16 mouse cellular contexts compared by ENCODE assay signal in the genomic region with DNA sequence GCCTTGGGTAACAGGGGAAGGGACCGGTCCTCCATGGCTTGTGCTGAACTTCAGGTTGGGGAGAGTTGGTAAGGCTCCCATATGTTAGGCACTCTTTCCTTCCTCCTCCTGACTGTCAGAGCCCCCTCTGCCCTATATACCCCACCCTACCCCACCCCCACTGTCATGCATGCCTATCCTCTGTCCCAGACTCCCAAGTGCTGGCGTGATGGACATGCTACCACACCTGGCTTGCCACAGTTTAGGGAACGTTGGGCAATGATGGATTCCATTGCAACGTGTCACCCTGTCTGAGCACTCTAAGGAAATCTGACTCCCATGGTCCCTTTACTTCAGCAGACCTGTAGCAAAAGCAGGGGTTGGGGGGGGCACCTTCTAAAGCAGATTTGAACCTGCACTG. TPM values are rescaled to one million over a fixed set of nuclear protein-coding genes. Genes with fewer than 3 reads are reported as not detected.
A peak's percentile ranks its signal among the peaks of the same experiment; 100 is the strongest.
DNase-seq lines count a peak whose midpoint lies in the region; ATAC-seq and TF ChIP-seq lines count a peak whose summit lies in the region.
"Had no signal": no experiment of that assay in that cellular context is flagged by ENCODE, and none has a peak within 500 bp of the region (broad histone marks: within the 10 kb centered on the region; RNA-seq: fewer than 3 reads in every experiment).

No protein-coding gene starts in this region.

- peak overlapping the region; percentile 22; the same call in 1 of the 2 replicates for H3K27ac ChIP-seq in liver, adult 2 months (replicated peaks; ENCODE audit: insufficient read depth, low read depth, low read length)
- H3K27ac ChIP-seq in liver, embryonic 11.5 days (ENCODE audit: low read depth, low read length), result no peak overlapping the region
- H3K27ac ChIP-seq in bone marrow, adult 2 months (ENCODE audit: control insufficient read depth, insufficient read depth, low read depth, low read length, poor library complexity), result peak overlapping the region; percentile 30; the same call in 1 of the 2 replicates
- peak overlapping the region; percentile 64 for H3K27ac ChIP-seq in intestine, postnatal 0 days (ENCODE audit: low read depth, low read length)
- H3K27ac ChIP-seq: embryonic facial prominence, embryonic 10.5 days; heart, adult 2 months; heart, embryonic 13.5 days; hindbrain, embryonic 15.5 days had no signal

- no peak for TF ChIP-seq CTCF in liver, adult 2 months (IDR thresholded peaks at IDR 0.05; ENCODE audit: low read depth, low read length)
- no peak for TF ChIP-seq CTCF in bone marrow, adult 2 months (IDR thresholded peaks at IDR 0.05; ENCODE audit: control insufficient read depth, insufficient read depth, low read length)
- TF ChIP-seq CTCF in intestine, postnatal 0 days (IDR thresholded peaks at IDR 0.05; ENCODE audit: low read depth), result no peak

- H3K4me2 ChIP-seq in liver, embryonic 11.5 days, result no peak overlapping the region
- no peak overlapping the region for H3K4me2 ChIP-seq in intestine, postnatal 0 days (replicated peaks; ENCODE audit: low read depth)
- H3K4me2 ChIP-seq: heart, embryonic 13.5 days; hindbrain, embryonic 15.5 days had no signal

- H3K9me3 ChIP-seq in liver, embryonic 11.5 days (ENCODE audit: control insufficient read depth, low read length), result no peaks in the 10 kb centered on the region
- no peaks in the 10 kb centered on the region for H3K9me3 ChIP-seq in intestine, postnatal 0 days (ENCODE audit: control insufficient read depth)
- H3K9me3 ChIP-seq: embryonic facial prominence, embryonic 10.5 days; heart, embryonic 13.5 days; hindbrain, embryonic 15.5 days had no signal

- no peaks in the 10 kb centered on the region for H3K27me3 ChIP-seq in liver, adult 2 months (ENCODE audit: control insufficient read depth, insufficient read depth, low read length)
- no peaks in the 10 kb centered on the region for H3K27me3 ChIP-seq in liver, embryonic 11.5 days (replicated peaks; ENCODE audit: control insufficient read depth, insufficient read depth, low read length)
- H3K27me3 ChIP-seq in intestine, postnatal 0 days (replicated peaks; ENCODE audit: control insufficient read depth, insufficient read depth, low read length), result no peaks in the 10 kb centered on the region
- H3K27me3 ChIP-seq: heart, embryonic 13.5 days; hindbrain, embryonic 15.5 days had no signal

- peaks cover 6% of the 10 kb centered on the region; the same call in 1 of the 2 replicates for H3K4me1 ChIP-seq in liver, adult 2 months (ENCODE audit: control insufficient read depth, insufficient read depth, low read length)
- H3K4me1 ChIP-seq in liver, embryonic 11.5 days (replicated peaks; ENCODE audit: control insufficient read depth, insufficient read depth, low read length), result peaks cover 27% of the 10 kb centered on the region
- H3K4me1 ChIP-seq in bone marrow, adult 2 months (ENCODE audit: control insufficient read depth, insufficient read depth, low read length), result peaks cover 11% of the 10 kb centered on the region
- H3K4me1 ChIP-seq in intestine, postnatal 0 days (replicated peaks; ENCODE audit: control insufficient read depth, insufficient read depth, low read length), result 0 out of 2 replicates have a peak, but pooled peaks cover 3% of the 10 kb centered on the region
- H3K4me1 ChIP-seq: hindbrain, embryonic 15.5 days had no signal

- no peak overlapping the region for H3K4me3 ChIP-seq in liver, adult 2 months (ENCODE audit: insufficient read depth, low read depth, low read length)
- no peak overlapping the region for H3K4me3 ChIP-seq in liver, embryonic 11.5 days (ENCODE audit: low read depth, low read length)
- H3K4me3 ChIP-seq in bone marrow, adult 2 months (replicated peaks; ENCODE audit: control insufficient read depth, low read depth, low read length), result no peak overlapping the region
- H3K4me3 ChIP-seq in intestine, postnatal 0 days (ENCODE audit: low read depth, low read length), result no peak overlapping the region
- H3K4me3 ChIP-seq: embryonic facial prominence, embryonic 10.5 days; heart, adult 2 months; heart, embryonic 13.5 days; hindbrain, embryonic 15.5 days had no signal

- H3K9ac ChIP-seq in liver, adult 2 months (ENCODE audit: low read depth, low read length), result no peak overlapping the region
- no peak overlapping the region for H3K9ac ChIP-seq in liver, embryonic 11.5 days (ENCODE audit: low read depth, low read length)
- H3K9ac ChIP-seq in intestine, postnatal 0 days (ENCODE audit: low read depth, low read length), result no peak overlapping the region
- H3K9ac ChIP-seq: heart, embryonic 13.5 days; hindbrain, embryonic 15.5 days had no signal

- TF ChIP-seq POLR2A in liver, adult 2 months (IDR thresholded peaks at IDR 0.05; ENCODE audit: extremely low read depth, insufficient read depth, low read length), result no peak
- no peak for TF ChIP-seq POLR2A in bone marrow, adult 2 months (IDR thresholded peaks at IDR 0.05; ENCODE audit: borderline replicate concordance, control insufficient read depth, low read depth, low read length)

- H3K36me3 ChIP-seq in liver, adult 2 months (ENCODE audit: control insufficient read depth, insufficient read depth, low read length), result no peaks in the 10 kb centered on the region
- H3K36me3 ChIP-seq in liver, embryonic 11.5 days (ENCODE audit: control insufficient read depth, insufficient read depth, low read length), result no peaks in the 10 kb centered on the region
- H3K36me3 ChIP-seq in intestine, postnatal 0 days (ENCODE audit: control insufficient read depth, insufficient read depth), result no peaks in the 10 kb centered on the region
- H3K36me3 ChIP-seq: embryonic facial prominence, embryonic 10.5 days; heart, embryonic 13.5 days; hindbrain, embryonic 15.5 days had no signal

- ATAC-seq in liver, embryonic 11.5 days (replicated peaks; ENCODE audit: low FRiP score), result no peak
- ATAC-seq in intestine, postnatal 0 days, result peak; percentile 3; the same call in 1 of the 2 replicates
- ATAC-seq: forebrain, embryonic 14.5 days had no signal

- 91% methylated on average over 4 of the region's 4 CpGs for WGBS in liver, adult 2 months
- 60% methylated on average over 4 of the region's 4 CpGs for WGBS in liver, embryonic 11.5 days
- WGBS in bone marrow, adult 2 months, result 52% methylated on average over 4 of the region's 4 CpGs
- WGBS in intestine, postnatal 0 days, result 74% methylated on average over 4 of the region's 4 CpGs

- no peak for DNase-seq in liver, adult 2 months (ENCODE audit: extremely low read depth, low read depth, low spot score)
- DNase-seq in liver, embryonic 11.5 days (ENCODE audit: low spot score), result no peak
- DNase-seq in 3T3-L1 (ENCODE audit: low read depth, low spot score), result peak; percentile 25
- no peak for DNase-seq in frontal cortex, postnatal 36 days (ENCODE audit: low spot score in 2 of 2)
- DNase-seq in urinary bladder, adult 18-20 months (ENCODE audit: low spot score in 2 of 2), result no peak
- DNase-seq: adrenal gland, adult 8-10 months; cerebellum, adult 2 months; cerebellum, postnatal 10 days; heart, adult 2 months; heart, postnatal 36 days had no signal

- H3K79me2 ChIP-seq in liver, adult 2 months (ENCODE audit: control insufficient read depth, insufficient read depth, low read length), result no peaks in the 10 kb centered on the region

RNA-seq across cellular contexts. Expression of a gene that starts 57.1 kb away (rescaled TPM):
- 156 and 189 TPM in 2 replicates for total RNA-seq in liver, adult 2 months (2014; rRNA removed)
- 21.4 and 31.5 TPM in 2 replicates for polyA plus RNA-seq in liver, adult 2 months (2012; rRNA removed)
- polyA plus RNA-seq in liver, embryonic 11.5 days (2014; fragmentation: Nextera tagmentation; extraction: Ambion mirVana), result 17.1 and 17.7 TPM in 2 replicates
- polyA plus RNA-seq in bone marrow, adult 2 months (2011; ENCODE audit: insufficient read depth, insufficient read length, low replicate concordance, missing spikeins), result 15.5 TPM in 2 replicates
- 31.5 and 35.9 TPM in 2 replicates for polyA plus RNA-seq in intestine, postnatal 0 days (2015; fragmentation: Nextera tagmentation; extraction: Ambion mirVana)
